Mouse (Mus musculus) CH12.LX (cell line): ENCODE measurements around the gene Itih2.

Experiments used
- BHLHE40 ChIP-seq: IDR thresholded peaks from 2 replicates; pipeline ENCODE4 v1.6.1; 2011; ENCODE audit warnings: mild to moderate bottlenecking, low read depth, low read length, improper control_type of control experiment
- CHD2 ChIP-seq: IDR thresholded peaks from 2 replicates; pipeline ENCODE4 v1.6.1; 2011; ENCODE audit warnings: low read length, improper control_type of control experiment
- CTCF ChIP-seq, 2 experiments: IDR thresholded peaks in 1 of 2; conservative IDR thresholded peaks in 1 of 2; 2 replicates each; pipeline ENCODE4 v1.5.1; 2011 to 2012; ENCODE audit warnings: low read depth in 2 of 2, low read length in 2 of 2, improper control_type of control experiment in 1 of 2, inconsistent platforms in 1 of 2, mild to moderate bottlenecking in 1 of 2, moderate library complexity in 1 of 2
- HCFC1 ChIP-seq: IDR thresholded peaks from 2 replicates; pipeline ENCODE4 v1.6.1; 2012; ENCODE audit warnings: low read depth, mild to moderate bottlenecking, inconsistent platforms, low read length, improper control_type of control experiment
- IRF4 ChIP-seq: IDR thresholded peaks from 2 replicates; pipeline ENCODE4 v1.6.1; 2014; ENCODE audit warnings: low read depth, mild to moderate bottlenecking, inconsistent platforms, low read length, improper control_type of control experiment
- POLR2A ChIP-seq: IDR thresholded peaks from 2 replicates; pipeline ENCODE4 v1.6.1; 2011; ENCODE audit warnings: low read depth, mild to moderate bottlenecking, improper control_type of control experiment, low read length
- ZNF384 ChIP-seq: IDR thresholded peaks from 2 replicates; pipeline ENCODE4 v1.6.1; 2012; ENCODE audit warnings: low read depth, low read length, improper control_type of control experiment, inconsistent platforms

- TF ChIP-seq ZNF384 (no peak), POLR2A (no peak), CHD2 (no peak), HCFC1 (no peak), CTCF (conservative IDR thresholded peaks at IDR 0.05 in 1 of 2, IDR thresholded peaks at IDR 0.05 in 1 of 2; ENCODE audit: low read depth in 2 of 2, low read length in 2 of 2) (no peak), IRF4 (no peak), BHLHE40 (no peak)
Observed at GRCm38 (mm10) chr2:10094327-10095100, 36.7 kb downstream of the Itih2 start.
